Mouse (Mus musculus): ENCODE measurements around the gene Lrrc8d. TPM values are rescaled to one million over a fixed set of nuclear protein-coding genes. Genes with fewer than 3 reads are reported as not detected.
A peak's percentile ranks its signal among the peaks of the same experiment; 100 is the strongest.

The Lrrc8d gene
- polyA plus RNA-seq, 2 experiments = 8.2 to 13.4 TPM

DNA sequence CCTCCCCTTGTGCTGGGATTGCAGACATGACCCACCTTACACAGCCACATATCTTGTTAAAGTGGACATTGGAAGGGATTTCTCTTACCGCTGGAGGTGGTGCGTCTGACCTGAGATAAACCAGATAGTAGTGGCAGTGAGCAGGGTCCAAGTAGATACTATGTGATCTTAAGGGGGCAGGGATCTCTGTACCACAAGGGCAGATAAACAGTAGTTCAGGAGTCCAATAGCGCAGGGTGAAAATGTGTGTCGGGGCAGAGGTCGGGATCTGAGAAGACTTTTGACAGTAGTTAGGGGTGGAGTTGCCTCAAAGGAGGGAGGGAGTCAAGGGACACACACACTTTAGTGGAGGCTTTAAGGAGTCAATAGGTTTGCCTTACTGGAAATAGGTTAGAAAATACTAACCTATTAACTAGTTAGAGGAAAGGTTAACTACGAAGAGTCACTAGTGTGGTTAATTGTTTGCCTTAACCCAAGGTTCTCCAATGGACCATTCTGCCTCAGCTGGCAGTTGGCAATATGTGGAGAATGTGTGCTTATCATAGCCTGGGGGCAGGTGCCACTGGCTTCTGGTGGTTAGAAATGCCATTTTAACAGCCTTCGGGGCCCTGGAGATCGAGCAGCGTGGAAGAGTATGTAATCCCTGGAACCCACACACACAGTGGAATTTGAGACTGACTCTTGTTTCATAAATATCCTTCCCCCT lies 3.0 kb downstream of the Lrrc8d start:
- Histone ChIP-seq H3K27ac (replicated peaks; ENCODE audit: low read depth, low read length) (no peak overlapping the region), H3K36me3 (ENCODE audit: control insufficient read depth, insufficient read depth, low read length) (no peaks in the 10 kb centered on the region), H3K9ac (ENCODE audit: low read depth, low read length, severe bottlenecking) (no peak overlapping the region), H3K27me3 (ENCODE audit: control insufficient read depth, insufficient read depth, low read length) (no peaks in the 10 kb centered on the region; the same call in 1 of the 2 replicates), H3K9me3 (ENCODE audit: control insufficient read depth, low read length) (no peaks in the 10 kb centered on the region), H3K4me1 (ENCODE audit: control insufficient read depth, insufficient read depth, low read length) (peaks cover 27% of the 10 kb centered on the region), H3K4me2 (replicated peaks; ENCODE audit: low read depth, low read length, severe bottlenecking) (no peak overlapping the region), H3K4me3 (replicated peaks; ENCODE audit: low read length) (no peak overlapping the region)
- no peak for ATAC-seq (ENCODE audit: low FRiP score, low read depth)
- DNase-seq (ENCODE audit: low spot score) = no peak
- TF ChIP-seq POLR2A (IDR thresholded peaks at IDR 0.05; ENCODE audit: borderline replicate concordance, extremely low read depth, insufficient read depth, insufficient read length) = no peak
- WGBS = 71% methylated on average over 9 of the region's 9 CpGs

DNA sequence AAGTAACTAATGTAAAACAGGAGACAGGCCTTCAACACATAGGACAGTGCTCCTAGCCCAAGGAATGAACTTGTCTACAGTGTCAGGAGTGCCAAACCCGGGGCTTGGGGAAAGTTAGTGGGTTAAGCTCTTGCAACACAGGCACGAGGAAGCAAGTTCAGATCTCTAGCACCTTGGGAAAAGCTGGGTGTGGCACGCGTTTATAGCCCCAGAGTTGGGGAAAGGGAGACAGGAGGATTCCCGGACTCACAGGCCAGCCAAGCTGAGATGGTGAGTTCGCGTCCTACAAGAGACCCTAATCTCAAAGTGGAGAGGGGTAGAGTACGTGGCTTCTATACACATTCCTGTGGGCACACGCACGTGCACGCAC lies 3.5 kb downstream of the Lrrc8d start:
- Histone ChIP-seq H3K36me3 (ENCODE audit: control insufficient read depth, insufficient read depth, low read length) (no peaks in the 10 kb centered on the region), H3K4me3 (replicated peaks; ENCODE audit: low read length) (no peak overlapping the region), H3K4me1 (ENCODE audit: control insufficient read depth, insufficient read depth, low read length) (peaks cover 27% of the 10 kb centered on the region), H3K27ac (replicated peaks; ENCODE audit: low read depth, low read length) (no peak overlapping the region), H3K27me3 (ENCODE audit: control insufficient read depth, insufficient read depth, low read length) (no peaks in the 10 kb centered on the region; the same call in 1 of the 2 replicates), H3K4me2 (replicated peaks; ENCODE audit: low read depth, low read length, severe bottlenecking) (no peak overlapping the region), H3K9me3 (ENCODE audit: control insufficient read depth, low read length) (no peaks in the 10 kb centered on the region), H3K9ac (ENCODE audit: low read depth, low read length, severe bottlenecking) (no peak overlapping the region)
- DNase-seq (ENCODE audit: low spot score) = no peak
- 81% methylated on average over 11 of the region's 11 CpGs for WGBS
- no peak for ATAC-seq (ENCODE audit: low FRiP score, low read depth)
- no peak for TF ChIP-seq POLR2A (IDR thresholded peaks at IDR 0.05; ENCODE audit: borderline replicate concordance, extremely low read depth, insufficient read depth, insufficient read length)

GRCm38 (mm10) chr5:105704573-105704972 lies 4.8 kb downstream of the Lrrc8d start:
- H3K9ac ChIP-seq (ENCODE audit: low read depth, low read length, severe bottlenecking) = no peak overlapping the region
- ATAC-seq (ENCODE audit: low FRiP score, low read depth) (no peak), DNase-seq (ENCODE audit: low spot score) (peak; percentile 66)
- H3K36me3 ChIP-seq (ENCODE audit: control insufficient read depth, insufficient read depth, low read length) = no peaks in the 10 kb centered on the region
- WGBS = 20% methylated on average over 9 of the region's 9 CpGs
- H3K4me1 ChIP-seq (ENCODE audit: control insufficient read depth, insufficient read depth, low read length) = peaks cover 19% of the 10 kb centered on the region
- H3K27me3 ChIP-seq (ENCODE audit: control insufficient read depth, insufficient read depth, low read length) = no peaks in the 10 kb centered on the region
- no peak overlapping the region for H3K4me2 ChIP-seq (replicated peaks; ENCODE audit: low read depth, low read length, severe bottlenecking)
- no peak overlapping the region for H3K4me3 ChIP-seq (replicated peaks; ENCODE audit: low read length)
- no peak for TF ChIP-seq POLR2A (IDR thresholded peaks at IDR 0.05; ENCODE audit: borderline replicate concordance, extremely low read depth, insufficient read depth, insufficient read length)
- no peak overlapping the region; the same call in 1 of the 2 replicates for H3K27ac ChIP-seq (replicated peaks; ENCODE audit: low read depth, low read length)
- no peaks in the 10 kb centered on the region for H3K9me3 ChIP-seq (ENCODE audit: control insufficient read depth, low read length)

- Histone ChIP-seq H3K27ac (replicated peaks; ENCODE audit: low read depth, low read length) (no peak overlapping the region), H3K9me3 (ENCODE audit: control insufficient read depth, low read length) (no peaks in the 10 kb centered on the region), H3K4me1 (ENCODE audit: control insufficient read depth, insufficient read depth, low read length) (peaks cover 14% of the 10 kb centered on the region), H3K9ac (ENCODE audit: low read depth, low read length, severe bottlenecking) (no peak overlapping the region), H3K4me3 (replicated peaks; ENCODE audit: low read length) (no peak overlapping the region), H3K4me2 (replicated peaks; ENCODE audit: low read depth, low read length, severe bottlenecking) (no peak overlapping the region), H3K27me3 (ENCODE audit: control insufficient read depth, insufficient read depth, low read length) (no peaks in the 10 kb centered on the region), H3K36me3 (ENCODE audit: control insufficient read depth, insufficient read depth, low read length) (no peaks in the 10 kb centered on the region)
- no peak for DNase-seq (ENCODE audit: low spot score)
- 56% methylated on average over 11 of the region's 11 CpGs for WGBS
- no peak for TF ChIP-seq POLR2A (IDR thresholded peaks at IDR 0.05; ENCODE audit: borderline replicate concordance, extremely low read depth, insufficient read depth, insufficient read length)
- no peak for ATAC-seq (ENCODE audit: low FRiP score, low read depth)
Observed at GRCm38 (mm10) chr5:105706635-105707034, 6.9 kb downstream of the Lrrc8d start.

DNA sequence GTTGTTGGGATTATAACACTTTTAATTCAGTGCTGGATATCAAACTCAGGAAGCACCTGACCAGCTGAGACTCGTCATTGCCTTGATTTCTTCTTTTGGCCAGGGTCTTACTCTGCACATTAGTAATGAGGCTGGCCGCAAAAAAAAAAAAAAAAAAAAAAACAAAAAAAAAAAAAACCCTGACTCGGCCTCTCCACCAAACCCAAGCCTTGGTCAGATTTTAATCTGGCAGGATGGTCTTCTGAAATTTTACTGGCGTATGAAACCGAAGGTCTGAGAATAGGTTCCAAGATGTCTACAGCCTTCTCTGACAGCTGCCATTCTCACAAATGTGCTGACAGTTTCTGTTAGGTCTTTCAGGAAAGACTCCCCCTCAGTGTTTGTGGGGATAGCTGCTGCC lies 8.5 kb downstream of the Lrrc8d start:
- ATAC-seq (ENCODE audit: low FRiP score, low read depth) (no peak), DNase-seq (ENCODE audit: low spot score) (no peak)
- H3K27me3 ChIP-seq (ENCODE audit: control insufficient read depth, insufficient read depth, low read length) = no peaks in the 10 kb centered on the region
- TF ChIP-seq POLR2A (IDR thresholded peaks at IDR 0.05; ENCODE audit: borderline replicate concordance, extremely low read depth, insufficient read depth, insufficient read length) = no peak
- no peaks in the 10 kb centered on the region for H3K36me3 ChIP-seq (ENCODE audit: control insufficient read depth, insufficient read depth, low read length)
- H3K4me3 ChIP-seq (replicated peaks; ENCODE audit: low read length) = no peak overlapping the region
- 82% methylated on average over 5 of the region's 5 CpGs for WGBS
- H3K4me1 ChIP-seq (ENCODE audit: control insufficient read depth, insufficient read depth, low read length) = peaks cover 11% of the 10 kb centered on the region
- H3K4me2 ChIP-seq (replicated peaks; ENCODE audit: low read depth, low read length, severe bottlenecking) = no peak overlapping the region
- no peaks in the 10 kb centered on the region for H3K9me3 ChIP-seq (ENCODE audit: control insufficient read depth, low read length)
- H3K27ac ChIP-seq (replicated peaks; ENCODE audit: low read depth, low read length) = no peak overlapping the region
- H3K9ac ChIP-seq (ENCODE audit: low read depth, low read length, severe bottlenecking) = no peak overlapping the region
